Mouse (Mus musculus) small intestine, adult 2 months (tissue): ENCODE data around the gene Mlkl.

Experiments used
- CTCF ChIP-seq: fragments of 200-500 bp; IDR thresholded peaks from 2 replicates; pipeline ENCODE4 v1.5.1; 2012; ENCODE audit warnings: low read depth, mild to moderate bottlenecking, control low read depth, inconsistent platforms, low read length, moderate library complexity, mixed read lengths; ENCODE audit not compliant: insufficient replicate concordance, insufficient read length; ENCODE audit errors: extremely low read depth
- POLR2A ChIP-seq: fragments of 200-500 bp; IDR thresholded peaks from 2 replicates; pipeline ENCODE4 v1.6.1; 2012; ENCODE audit warnings: low read depth, mild to moderate bottlenecking, control low read depth, inconsistent platforms, low read length, moderate library complexity

DNA sequence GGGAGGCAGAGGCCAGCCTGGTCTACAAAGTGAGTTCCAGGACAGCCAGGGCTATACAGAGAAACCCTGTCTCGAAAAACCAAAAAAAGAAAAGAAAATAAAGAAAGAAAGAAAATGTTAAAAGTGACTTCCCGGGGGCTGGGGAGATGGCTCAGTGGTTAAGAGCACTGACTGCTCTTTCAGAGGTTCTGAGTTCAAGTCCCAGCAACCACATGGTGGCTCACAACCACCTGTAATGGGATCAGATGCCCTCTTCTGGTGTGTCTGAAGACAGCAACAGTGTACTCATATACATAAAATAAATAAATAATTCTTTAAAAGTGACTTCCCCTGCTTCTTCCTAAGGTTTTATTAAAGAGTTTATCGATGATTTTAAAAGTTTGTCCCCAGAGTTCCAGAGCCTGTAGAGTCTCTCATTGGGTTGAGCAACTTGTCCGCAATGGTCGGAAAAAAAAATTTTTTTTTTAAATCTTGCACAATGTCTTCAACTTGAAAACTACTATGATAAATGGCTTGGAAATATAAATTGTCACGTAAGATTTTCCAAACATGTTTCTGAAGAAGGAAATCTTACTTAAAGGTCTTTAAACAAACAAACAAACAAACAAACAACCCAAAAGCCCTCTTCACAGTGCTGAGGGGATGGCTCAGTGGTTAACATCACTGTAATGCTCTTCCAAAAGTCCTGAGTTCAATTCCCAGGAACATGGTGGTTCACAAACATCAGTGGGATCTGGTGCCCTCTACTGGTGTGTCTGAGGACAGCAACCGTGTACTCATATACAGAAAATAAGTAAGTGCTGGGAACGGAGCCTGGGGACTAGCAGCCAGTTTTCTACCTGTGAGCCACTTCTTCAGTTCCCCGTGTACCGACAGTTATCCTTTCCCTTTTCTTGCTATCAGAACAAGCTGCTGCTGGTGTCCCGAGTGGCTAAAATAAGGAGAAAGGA, 37.1 kb downstream of the Mlkl start:
- TF ChIP-seq POLR2A (no peak), CTCF (peak; percentile 24; the same call in 1 of the 2 replicates)
